Mouse (Mus musculus) layer of hippocampus, adult 9-10 months (tissue): ENCODE data around the gene Scarf1.

Experiments used
- DNase-seq: peaks from one replicate; pipeline ENCODE4 v3.0.0; 2022; ENCODE audit warnings: low spot score

Gene Scarf1

DNA sequence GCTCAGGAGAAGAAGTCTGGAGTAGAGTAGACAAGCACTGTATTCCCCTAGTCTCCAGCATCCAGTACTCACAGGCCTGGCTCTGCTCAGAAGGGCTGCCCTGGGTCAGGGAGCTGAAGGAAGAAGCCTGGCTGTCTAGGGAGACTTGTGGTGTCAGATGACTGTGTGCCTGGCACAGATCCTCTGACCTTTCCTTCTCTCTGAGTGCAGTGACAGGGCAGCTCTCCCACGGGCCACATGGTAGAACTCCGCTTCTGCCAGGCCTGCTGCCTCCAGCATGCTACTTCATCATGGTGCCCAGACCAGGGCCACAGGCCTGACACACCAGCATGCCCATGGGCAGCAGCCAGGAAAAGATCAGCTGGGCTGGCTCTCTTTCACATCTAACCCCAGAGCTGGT, 52.5 kb downstream of the Scarf1 start:
- DNase-seq, result no peak

DNA sequence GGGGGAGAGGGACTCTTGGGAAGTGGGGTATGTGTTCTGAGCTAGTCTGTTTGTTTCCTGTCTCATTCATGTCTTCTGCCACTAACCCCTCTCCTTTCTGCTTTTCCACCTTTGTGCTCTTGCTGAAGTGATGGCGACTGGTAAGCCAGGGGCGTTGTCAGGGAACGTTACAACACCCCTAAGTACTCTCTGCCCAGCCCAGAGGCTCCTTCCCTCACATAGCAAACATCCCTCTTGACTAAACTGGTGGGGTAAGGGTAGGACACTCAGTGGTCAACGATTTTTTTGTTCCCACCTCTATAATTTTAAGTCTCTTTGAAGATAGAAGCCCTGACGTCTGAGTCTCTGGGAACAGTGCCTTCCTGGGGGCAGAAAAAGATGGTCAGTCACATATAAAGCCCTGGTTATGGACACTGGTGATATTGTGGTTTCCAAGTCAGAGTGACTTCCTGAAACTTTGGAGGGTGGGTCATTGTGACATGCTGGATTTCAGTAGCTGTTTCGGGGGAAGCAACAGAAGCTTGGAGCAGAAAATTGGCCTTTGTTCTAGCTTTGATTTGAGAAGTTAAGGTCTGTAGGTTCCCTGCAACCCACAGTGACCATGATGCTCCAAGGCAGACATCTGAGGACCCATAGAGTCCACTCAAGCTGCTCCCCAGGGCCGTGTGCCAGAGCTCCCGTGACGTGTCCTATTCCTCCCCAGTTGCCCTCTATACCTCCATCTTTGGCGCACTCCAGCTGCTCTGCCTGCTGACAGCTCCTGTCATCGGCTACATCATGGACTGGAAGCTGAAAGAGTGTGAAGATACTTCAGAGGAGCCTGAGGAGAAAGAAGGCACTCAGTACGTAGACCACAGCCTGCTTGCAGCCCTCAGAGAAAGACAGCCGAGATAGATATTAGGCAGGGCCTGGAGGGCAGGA, 53.2 kb downstream of the Scarf1 start:
- DNase-seq, result no peak

DNA sequence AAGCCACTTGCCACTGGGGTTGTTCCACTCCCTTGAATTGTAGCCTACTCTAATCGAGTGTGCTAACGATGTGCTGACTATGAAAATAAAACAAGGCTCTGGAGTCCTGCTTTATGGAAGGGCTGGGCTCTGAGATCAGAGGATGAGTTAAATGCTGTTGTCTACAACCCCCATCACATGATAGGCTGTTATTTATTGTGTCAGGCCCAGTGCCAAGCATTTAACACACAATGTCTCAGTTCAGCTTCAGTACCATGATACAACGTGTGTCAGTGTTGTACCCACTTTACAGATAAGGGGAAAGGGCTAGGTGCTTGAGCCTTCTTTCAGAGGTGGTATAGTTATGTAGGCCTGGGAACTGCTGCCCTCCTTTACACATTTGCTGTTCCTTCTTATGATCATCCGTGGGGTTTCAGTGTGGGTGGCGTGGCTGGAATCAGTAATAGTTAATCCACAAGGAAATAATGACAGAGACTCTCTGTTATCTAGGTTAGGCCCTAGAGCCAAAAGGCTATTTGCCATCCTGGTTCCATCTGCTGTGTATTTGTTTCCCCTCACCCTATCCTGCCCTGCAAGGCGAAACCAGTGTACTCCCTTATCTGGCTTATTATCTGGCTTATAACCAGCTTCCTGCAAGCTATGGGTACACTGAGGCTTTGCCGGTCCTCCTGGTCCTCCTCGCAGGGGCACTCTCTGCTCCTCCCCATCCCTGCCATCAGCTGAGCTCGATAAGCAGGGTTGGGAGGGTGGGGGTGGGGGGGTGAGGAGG, 54.2 kb downstream of the Scarf1 start:
- no peak for DNase-seq

DNA sequence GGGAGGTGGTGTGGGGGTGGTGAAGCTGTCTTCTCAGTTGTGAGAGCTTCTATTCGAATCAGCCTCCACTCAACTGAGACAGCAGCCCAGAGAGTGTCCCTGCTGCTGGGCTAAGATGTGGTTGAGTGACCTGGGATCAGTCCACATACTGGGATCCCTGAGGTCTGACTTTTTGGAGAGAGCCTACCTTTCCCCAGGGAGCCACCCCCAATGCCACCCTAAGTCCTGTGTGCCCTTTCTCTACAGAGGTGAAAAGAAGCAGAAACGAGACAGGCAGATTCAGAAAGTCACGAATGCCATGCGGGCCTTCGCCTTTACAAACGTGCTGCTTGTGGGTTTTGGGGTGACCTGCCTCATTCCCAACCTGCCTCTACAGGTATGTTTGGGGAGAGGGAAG, 54.8 kb downstream of the Scarf1 start:
- DNase-seq, result no peak

DNA sequence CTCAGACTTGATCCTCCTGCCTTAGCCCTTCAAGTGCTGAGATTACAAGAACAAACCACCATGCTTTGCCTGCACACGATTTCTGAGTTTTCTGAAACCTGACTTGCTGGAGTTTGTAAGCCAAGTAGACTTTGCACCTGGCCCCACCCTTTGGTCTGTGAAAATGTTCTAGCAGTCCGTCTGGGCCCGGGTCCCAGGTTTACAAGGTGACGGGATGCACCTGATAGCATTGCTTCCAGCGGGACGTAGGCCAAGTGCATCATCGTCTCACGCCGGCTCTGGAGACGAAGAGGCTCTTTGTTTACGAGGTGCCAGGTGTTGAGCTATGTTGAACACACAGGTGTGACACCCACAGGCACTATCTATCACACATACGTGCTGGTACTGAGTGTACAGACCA, 55.6 kb downstream of the Scarf1 start:
- DNase-seq, result no peak

DNA sequence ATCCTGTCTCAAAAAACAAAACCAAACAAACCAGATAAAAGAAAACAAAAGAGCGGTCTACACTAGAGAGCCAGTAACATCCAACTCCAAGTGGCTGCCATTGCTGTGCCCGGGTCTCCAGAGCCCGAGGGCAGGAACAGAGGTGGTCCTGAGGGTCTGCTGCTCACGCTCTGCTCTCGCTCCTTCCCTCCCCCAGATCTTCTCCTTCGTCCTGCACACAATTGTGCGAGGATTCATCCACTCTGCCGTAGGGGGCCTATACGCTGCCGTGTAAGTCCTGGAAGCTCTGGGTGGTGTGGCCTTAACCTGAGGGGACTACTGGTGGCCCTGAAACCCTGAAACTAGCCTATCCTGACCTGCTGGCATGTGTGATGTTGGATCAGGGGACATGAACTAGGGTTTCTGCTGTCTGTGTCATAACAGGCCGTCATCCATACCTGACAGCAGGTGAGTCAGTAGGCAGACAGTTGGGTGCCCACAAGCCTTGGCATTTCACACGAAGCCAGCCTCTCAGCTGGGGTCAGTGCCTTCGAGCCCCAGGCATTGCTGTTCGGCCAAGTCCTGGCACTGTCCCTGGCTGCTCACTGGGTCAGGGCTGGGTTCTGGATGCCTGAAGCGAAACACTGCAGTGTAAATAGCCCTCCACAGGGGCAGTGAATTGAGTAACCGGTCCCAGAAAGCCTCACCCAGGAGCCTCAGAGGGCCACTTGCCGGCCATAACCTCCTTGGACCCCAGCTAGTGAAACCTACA, 57.2 kb downstream of the Scarf1 start:
- no peak for DNase-seq

DNA sequence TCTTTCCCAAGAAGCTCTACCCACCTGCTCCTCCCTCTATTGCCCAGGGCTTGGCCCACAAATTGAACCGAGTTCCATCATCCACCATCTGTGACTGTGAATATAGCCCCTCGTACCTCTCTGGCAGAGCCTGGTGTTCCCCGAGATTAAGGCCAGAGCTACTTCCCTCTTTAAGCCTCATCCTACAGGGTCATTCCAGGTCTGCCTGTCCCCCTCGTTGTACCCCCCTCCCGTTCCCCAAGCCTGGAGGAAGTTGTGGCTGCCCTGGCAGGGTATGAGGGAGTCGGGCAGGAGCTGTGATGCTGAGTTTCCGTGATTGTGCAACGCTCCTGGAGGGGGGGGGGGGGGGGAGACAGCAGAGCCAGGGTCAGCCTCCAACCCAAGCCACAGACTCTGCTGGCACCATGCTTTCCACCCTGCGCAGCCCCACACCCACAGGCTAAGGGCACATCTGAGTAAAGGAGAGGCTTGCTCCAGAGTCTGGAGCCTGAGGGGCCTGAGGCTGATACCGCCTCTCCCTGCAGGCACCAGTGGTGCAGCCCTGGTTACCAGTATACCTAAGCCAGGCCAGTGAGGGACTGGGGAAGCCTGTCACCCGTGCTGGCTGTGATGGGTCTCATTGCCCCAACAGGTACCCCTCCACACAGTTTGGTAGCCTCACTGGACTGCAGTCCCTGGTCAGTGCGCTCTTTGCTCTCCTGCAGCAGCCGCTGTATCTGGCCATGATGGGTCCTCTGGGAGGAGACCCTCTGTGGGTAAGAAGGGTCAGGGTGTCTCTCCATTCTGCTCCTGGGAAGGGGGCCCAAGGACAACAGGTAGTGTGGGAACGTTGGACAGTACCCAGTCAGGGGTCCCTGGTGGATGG, 58.0 kb downstream of the Scarf1 start:
- DNase-seq, result no peak

DNA sequence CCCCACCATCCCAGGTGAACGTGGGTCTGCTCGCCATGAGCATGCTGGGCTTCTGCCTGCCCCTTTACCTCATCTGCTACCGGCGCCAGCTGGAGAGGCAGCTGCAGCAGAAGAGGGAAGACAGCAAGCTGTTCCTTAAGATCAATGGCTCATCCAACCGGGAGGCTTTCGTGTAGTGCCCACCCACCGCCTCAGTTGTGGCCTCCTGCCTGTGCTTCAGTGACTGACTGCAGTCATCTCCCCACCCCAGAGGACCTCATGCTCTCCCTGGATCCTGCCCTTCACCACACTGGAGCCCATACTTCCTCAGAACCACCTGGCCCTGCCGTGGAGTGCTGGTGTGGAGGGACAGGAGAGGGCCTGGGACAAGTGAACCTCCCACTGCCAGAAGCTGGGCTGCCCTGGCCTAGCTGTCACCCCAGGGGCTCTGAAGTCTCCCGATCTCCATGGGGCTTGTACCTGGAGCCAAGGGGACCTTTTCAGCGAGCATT, 59.0 kb downstream of the Scarf1 start:
- no peak for DNase-seq

DNA sequence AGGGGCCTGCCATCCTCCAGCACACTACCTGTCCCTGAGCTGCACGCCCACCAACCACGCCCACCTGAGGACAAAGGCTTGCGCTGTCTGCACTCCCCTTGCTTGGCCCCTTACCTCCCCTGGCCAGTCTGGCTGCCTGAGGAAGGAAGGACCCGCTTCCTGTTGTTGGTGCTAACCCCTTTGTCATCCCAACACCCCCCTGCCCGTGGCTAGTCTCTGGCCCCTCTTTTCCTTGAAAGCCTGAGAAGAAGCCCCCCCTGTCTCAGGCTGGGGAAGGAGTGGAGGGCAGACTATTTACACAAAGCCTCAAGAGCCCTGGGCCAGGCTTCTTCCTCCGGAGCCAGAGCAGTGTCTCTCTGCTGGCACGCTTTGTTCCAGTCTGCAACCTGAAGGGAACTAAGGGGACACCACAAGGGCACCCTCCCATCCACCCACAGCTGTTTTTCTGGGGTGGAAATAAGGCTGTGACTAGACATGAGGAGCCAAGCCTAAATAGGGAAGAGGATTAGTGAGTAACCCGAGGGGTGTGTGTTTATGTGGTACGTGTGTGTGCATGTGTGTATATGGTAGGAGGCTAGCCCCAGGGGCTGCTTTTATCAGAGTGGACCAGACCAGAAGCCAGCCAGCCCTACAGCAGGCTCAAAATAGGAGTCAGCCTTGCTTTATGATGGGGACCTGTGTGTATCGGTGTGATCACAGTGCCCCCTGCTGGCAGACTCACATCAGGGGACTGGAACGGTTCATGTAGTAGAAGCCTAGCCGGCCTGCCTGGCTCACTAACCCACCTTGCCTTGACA, 59.7 kb downstream of the Scarf1 start:
- peak; percentile 98 for DNase-seq

DNA sequence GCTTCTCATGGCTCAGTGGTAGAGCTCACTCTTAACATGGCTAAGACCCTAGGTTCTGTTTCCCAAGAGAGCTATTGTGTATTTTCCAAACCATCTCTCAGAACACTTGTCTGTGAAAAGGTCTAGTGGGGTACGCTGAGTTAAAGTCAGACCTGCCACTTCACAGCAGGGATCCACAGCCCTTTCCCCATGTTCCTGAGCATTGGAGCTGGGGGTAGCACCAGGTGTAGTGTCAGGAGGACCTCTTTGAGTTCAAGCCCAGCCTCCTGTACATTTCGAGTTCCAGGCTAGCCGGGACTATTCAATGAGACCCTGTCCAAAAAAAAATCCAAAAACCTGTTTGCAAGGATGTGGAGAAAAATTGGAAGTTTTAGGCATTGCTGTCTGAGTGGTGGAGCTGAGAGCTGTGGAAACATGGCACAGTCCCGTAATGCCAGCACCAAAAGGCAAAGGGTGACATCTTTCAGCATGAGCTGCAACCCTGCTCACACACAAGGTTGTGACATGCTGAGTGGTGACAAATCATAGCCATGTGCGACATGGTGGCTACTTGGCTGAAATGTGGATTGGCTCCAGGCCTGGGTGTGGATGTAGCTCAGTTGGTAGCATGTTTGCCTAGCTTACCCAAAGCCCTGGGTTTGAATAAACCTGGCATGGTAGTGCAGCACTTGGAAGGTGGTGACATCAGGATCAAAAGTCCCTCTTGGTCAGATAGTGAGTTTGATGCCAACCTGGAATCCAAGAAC, 61.2 kb downstream of the Scarf1 start:
- DNase-seq, result no peak

DNA sequence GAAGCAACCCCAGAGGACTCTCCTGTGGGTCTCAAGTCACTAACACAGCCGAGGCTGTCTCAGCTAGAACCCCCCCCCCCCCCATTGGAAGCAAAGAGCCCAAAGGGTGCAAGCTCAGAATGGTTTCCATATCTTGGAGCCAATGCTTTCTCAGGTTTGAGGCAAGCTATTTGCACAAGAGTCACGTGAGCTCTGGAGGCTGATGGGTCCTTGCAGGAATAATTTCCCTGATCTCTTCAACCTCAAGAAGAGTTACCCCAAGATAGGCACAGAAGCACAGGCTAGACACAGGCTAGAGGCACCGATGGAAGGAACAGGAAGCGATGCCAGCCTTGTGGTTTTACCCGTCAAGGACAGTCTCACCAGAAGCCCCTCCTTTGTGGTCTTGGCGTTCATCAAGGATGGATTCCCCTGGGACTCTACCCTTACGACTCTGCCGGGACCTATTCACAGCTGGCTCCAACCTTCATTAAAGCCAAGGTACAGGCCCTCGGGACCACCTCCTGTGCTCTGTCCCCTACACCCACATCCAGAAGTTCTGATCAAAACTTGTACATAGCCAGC, 62.3 kb downstream of the Scarf1 start:
- no peak for DNase-seq
